Mouse (Mus musculus): ENCODE data around the gene Ccr1. TPM values are rescaled to one million over a fixed set of nuclear protein-coding genes. Genes with fewer than 3 reads are reported as not detected.

Gene Ccr1
- polyA plus RNA-seq, 1 experiment from 2014 or later: 4.2 TPM

- H3K4me3 ChIP-seq: peak overlapping the region; percentile 57
- H3K4me1 ChIP-seq: peaks cover 26% of the 10 kb centered on the region
- WGBS: under 1% methylated on average over 52 of the region's 53 CpGs
- H3K4me2 ChIP-seq: peak overlapping the region; percentile 85
- no peaks in the 10 kb centered on the region for H3K36me3 ChIP-seq
- H3K9ac ChIP-seq: no peak overlapping the region
- no peaks in the 10 kb centered on the region for H3K9me3 ChIP-seq
- no peak overlapping the region for H3K27ac ChIP-seq
- H3K27me3 ChIP-seq: peaks cover 16% of the 10 kb centered on the region
- no peak for ATAC-seq (ENCODE audit: insufficient number of reproducible peaks, low FRiP score, low TSS enrichment, low read depth)
Measured at GRCm38 (mm10) chr9:123923146-123923991, 45.1 kb downstream of the Ccr1 start.

Other genes starting within 250 kb of the Ccr1 start
- gene Cxcr6, start 162.2 kb downstream of the Ccr1 start, polyA plus RNA-seq (2015; fragmentation: Nextera tagmentation; extraction: Ambion mirVana): 0.32 and 0.62 TPM in 2 replicates
- 16.2 and 18.7 TPM in 2 replicates for gene Fyco1, start 116.8 kb downstream of the Ccr1 start, polyA plus RNA-seq (2015; fragmentation: Nextera tagmentation; extraction: Ambion mirVana)
- gene Xcr1, start 106.7 kb downstream of the Ccr1 start, polyA plus RNA-seq (2015; fragmentation: Nextera tagmentation; extraction: Ambion mirVana): 0.03 TPM in 1 of 2 replicates, not detected in the other
- not detected in 2 replicates for gene Ccr1l1, start 9.7 kb upstream of the Ccr1 start, polyA plus RNA-seq (2015; fragmentation: Nextera tagmentation; extraction: Ambion mirVana)
- gene Ccr3, start 53.3 kb upstream of the Ccr1 start, polyA plus RNA-seq (2015; fragmentation: Nextera tagmentation; extraction: Ambion mirVana): 0.20 TPM in 1 of 2 replicates, not detected in the other
- gene Ccr2, start 133.3 kb upstream of the Ccr1 start, polyA plus RNA-seq (2015; fragmentation: Nextera tagmentation; extraction: Ambion mirVana): 4.2 and 4.7 TPM in 2 replicates
- 1.2 and 1.5 TPM in 2 replicates for gene Ccr5, start 152.9 kb upstream of the Ccr1 start, polyA plus RNA-seq (2015; fragmentation: Nextera tagmentation; extraction: Ambion mirVana)

All from limb, embryonic 15.5 days (tissue).